Mouse (Mus musculus) stomach, embryonic 15.5 days (tissue): ENCODE results near the gene Nubp2. TPM values are rescaled to one million over a fixed set of nuclear protein-coding genes. Genes with fewer than 3 reads are reported as not detected.

Experiments used
- ATAC-seq: fragments of 200-750 bp; cut with Nextera tagmentation; 2 replicates; pipeline ENCODE4 v1.8.0; 2017; ENCODE audit warnings: low read depth, moderate number of reproducible peaks, moderate TSS enrichment; ENCODE audit not compliant: insufficient read depth, low FRiP score
- H3K27ac ChIP-seq: fragments of 300-500 bp; sonication (generic); 2 replicates; pipeline ENCODE4 v1.5.1; 2015; ENCODE audit warnings: mild to moderate bottlenecking, inconsistent platforms
- H3K27me3 ChIP-seq: fragments of 300-500 bp; sonication (generic); replicated peaks from 2 replicates; pipeline ENCODE4 v1.6.1; 2015; ENCODE audit warnings: inconsistent platforms
- H3K36me3 ChIP-seq: fragments of 300-500 bp; sonication (generic); 2 replicates; pipeline ENCODE4 v1.6.1; 2015; ENCODE audit warnings: inconsistent platforms
- H3K4me1 ChIP-seq: fragments of 300-500 bp; sonication (generic); 2 replicates; pipeline ENCODE4 v1.6.1; 2015; ENCODE audit warnings: inconsistent platforms
- H3K4me2 ChIP-seq: fragments of 300-500 bp; sonication (generic); 2 replicates; pipeline ENCODE4 v1.6.1; 2015; ENCODE audit warnings: mild to moderate bottlenecking, inconsistent platforms
- H3K4me3 ChIP-seq: fragments of 300-500 bp; sonication (generic); replicated peaks from 2 replicates; pipeline ENCODE4 v1.5.1; 2015; ENCODE audit warnings: inconsistent platforms
- H3K9ac ChIP-seq: fragments of 300-500 bp; sonication (generic); 2 replicates; pipeline ENCODE4 v1.6.1; 2015; ENCODE audit warnings: inconsistent platforms
- H3K9me3 ChIP-seq: fragments of 300-500 bp; sonication (generic); 2 replicates; pipeline ENCODE4 v1.6.1; 2016; ENCODE audit warnings: inconsistent platforms
- WGBS: fragments of 180-500 bp; shearing (Covaris S2); methylation state at CpG from one replicate; pipeline ENCODE4 v1.1.7; 2015; 5-methylcytosine and 5-hydroxymethylcytosine counted together
- polyA plus RNA-seq: library from polyadenylated mRNA; unstranded; fragments of >200 nt; fragmentation: Nextera tagmentation; extraction: Ambion mirVana; gene quantifications from 2 replicates; pipeline ENCODE4 v1.2.1, GENCODE M21; 2015

The Nubp2 gene
- polyA plus RNA-seq, 1 experiment from 2014 or later = 49.0 TPM

DNA sequence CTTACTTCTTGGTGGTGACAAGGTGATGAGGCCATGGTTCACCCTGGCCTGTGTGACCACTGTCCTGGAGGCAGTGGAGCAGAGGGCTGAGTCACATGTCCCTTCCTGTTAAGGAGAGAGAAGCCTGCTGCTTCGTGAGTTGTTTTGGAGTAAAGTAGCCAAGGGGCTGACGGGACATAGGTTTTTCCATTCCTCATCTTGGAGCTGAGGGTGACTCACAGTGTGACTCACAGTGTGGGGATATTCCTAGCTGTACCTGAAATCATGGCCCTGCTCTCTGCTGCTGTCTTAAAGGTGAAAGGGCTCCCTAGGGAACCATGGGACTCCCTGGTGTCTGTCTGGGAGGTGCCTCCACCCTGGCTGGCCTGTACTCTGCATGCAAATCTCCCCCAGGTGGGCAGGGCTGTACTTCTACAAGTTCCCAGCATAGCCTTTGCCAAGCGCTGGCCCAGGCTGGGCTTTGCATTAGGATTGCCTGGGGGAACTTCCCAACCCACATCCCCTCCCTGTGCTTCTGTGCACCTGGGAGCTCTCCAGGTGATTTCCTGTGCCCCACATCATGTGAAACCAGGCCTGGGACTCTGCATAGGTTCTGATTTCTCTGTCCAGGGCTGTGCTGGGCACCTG is 30.2 kb downstream of the Nubp2 start:
- Histone ChIP-seq H3K4me3 (no peak overlapping the region), H3K4me2 (no peak overlapping the region), H3K36me3 (0 out of 2 replicates have a peak, but pooled peaks cover 3% of the 10 kb centered on the region), H3K4me1 (peaks cover 3% of the 10 kb centered on the region; the same call in 1 of the 2 replicates), H3K27me3 (no peaks in the 10 kb centered on the region), H3K27ac (no peak overlapping the region), H3K9me3 (no peaks in the 10 kb centered on the region), H3K9ac (no peak overlapping the region)
- WGBS = 78% methylated on average over 3 of the region's 3 CpGs
- no peak for ATAC-seq

DNA sequence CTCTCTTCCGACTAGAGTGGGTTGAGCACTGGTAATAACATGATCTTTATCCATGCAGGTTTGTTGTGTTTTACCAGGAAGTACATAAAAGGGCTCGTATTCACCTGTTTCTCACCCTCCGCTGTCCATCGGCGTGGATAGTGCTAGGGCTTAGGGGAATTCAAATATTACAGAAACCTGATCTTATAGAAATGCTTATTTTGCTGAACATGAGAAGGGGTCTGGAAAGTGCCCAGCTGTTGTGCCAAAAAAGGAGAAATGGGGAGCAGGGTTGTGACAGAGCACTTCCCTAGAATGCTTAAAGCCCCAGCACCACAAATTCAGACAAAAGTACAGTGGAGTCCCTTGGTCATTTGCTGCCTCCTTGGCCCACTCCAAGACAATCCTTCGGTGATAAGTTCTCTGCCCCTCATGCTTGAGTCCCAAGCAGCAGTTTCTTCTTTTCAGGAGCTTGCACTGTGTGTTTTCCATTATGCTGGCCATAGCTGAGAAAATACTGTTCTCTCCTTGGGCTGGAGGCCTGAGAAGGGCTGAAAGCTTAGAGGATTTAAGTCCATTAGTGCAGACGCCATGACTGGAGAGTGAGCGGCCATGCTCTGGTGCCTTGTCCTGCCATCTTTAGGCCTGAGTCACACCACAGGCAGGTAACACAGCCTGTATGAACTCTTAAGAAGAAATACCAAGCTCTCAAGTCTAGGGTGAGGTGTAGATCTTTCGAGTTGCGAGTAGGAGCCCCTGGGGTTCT is 34.6 kb downstream of the Nubp2 start:
- ATAC-seq = no peak
- H3K27ac ChIP-seq = no peak overlapping the region
- H3K4me2 ChIP-seq = peak overlapping the region; percentile 96
- H3K9ac ChIP-seq = no peak overlapping the region
- H3K36me3 ChIP-seq = no peaks in the 10 kb centered on the region
- H3K9me3 ChIP-seq = no peaks in the 10 kb centered on the region
- H3K4me3 ChIP-seq = peak overlapping the region; percentile 95
- 75% methylated on average over 10 of the region's 10 CpGs for WGBS
- H3K27me3 ChIP-seq = no peaks in the 10 kb centered on the region
- H3K4me1 ChIP-seq = peaks cover 10% of the 10 kb centered on the region

DNA sequence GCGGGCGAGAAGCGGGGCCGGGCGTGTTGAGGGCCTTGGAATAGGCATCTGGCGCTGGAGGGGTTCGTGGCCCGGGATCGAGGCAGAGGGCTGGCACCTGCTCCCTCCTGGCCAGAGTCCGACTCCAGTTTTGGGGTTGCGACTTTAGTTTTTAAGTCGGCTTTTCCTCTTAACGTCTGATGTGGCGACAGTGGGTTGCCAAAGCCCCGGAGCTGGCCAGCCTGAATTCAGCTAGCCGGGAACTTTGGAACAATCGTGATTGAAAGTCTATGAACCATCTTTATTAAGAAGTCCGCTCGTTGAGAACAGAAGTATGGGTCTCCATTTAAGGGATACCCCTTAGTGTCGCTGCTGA is 35.4 kb downstream of the Nubp2 start:
- H3K27ac ChIP-seq = peak overlapping the region; percentile 57; the same call in 1 of the 2 replicates
- ATAC-seq = no peak

DNA sequence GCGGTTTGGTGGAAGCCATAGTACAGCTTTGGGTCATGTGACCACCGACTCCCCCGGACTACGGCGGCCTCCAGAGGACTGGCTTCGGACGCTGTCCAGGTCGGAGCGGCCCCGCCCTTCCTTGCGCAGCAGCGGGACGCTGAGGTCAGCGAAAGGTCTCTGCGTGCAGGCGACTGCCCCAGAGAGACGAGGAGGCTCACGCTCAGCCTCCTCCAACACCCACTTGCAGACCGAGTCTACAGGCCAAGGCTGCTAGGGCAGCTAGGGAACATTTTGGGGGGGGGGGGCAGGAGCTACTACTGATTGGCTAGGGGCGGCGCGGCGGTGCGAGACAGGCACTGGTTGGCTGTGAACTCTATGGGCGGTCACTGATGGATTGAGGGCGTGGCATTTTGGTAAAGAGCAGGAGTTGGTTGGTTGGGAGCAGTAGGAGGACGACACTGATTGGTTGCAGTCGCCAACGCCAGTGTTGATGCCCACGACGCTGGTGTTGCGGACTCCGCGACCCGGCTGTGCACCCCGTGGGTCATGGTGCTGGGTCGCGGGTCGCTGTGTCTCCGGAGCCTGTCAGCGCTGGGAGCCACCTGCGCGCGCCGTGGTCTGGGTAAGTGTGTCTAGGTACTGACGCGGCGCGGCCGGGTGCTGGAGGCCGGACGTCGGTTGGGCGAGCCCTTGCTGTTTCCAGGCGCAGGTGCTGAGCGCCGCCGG is 35.9 kb downstream of the Nubp2 start, which contains the start of gene Fahd1:
Fahd1 (minus strand) TSS at position 300 of the 708 bp plus-strand sequence.
- peak within 1 kb of the TSS; percentile 96 for H3K4me2 ChIP-seq
- H3K27ac ChIP-seq = peak within 1 kb of the TSS; percentile 98
- H3K27me3 ChIP-seq = no peaks in the 10 kb centered on the region
- H3K4me1 ChIP-seq = peaks cover 10% of the 10 kb centered on the region
- H3K9me3 ChIP-seq = no peaks in the 10 kb centered on the region
- peak within 1 kb of the TSS; percentile 54 for H3K9ac ChIP-seq
- no peaks in the 10 kb centered on the region for H3K36me3 ChIP-seq
- WGBS = under 1% methylated on average over 58 of the region's 58 CpGs
- H3K4me3 ChIP-seq = peak within 1 kb of the TSS; percentile 95
- ATAC-seq = peak; percentile 98

More for the DNA sequence above, 35.4 kb downstream of the Nubp2 start:
- H3K9me3 ChIP-seq = no peaks in the 10 kb centered on the region
- H3K4me3 ChIP-seq = peak overlapping the region; percentile 95
- H3K4me1 ChIP-seq = peaks cover 10% of the 10 kb centered on the region
- 2% methylated on average over 20 of the region's 20 CpGs for WGBS
- H3K36me3 ChIP-seq = no peaks in the 10 kb centered on the region
- peak overlapping the region; percentile 96 for H3K4me2 ChIP-seq
- H3K9ac ChIP-seq = peak overlapping the region; percentile 54
- H3K27me3 ChIP-seq = no peaks in the 10 kb centered on the region

DNA sequence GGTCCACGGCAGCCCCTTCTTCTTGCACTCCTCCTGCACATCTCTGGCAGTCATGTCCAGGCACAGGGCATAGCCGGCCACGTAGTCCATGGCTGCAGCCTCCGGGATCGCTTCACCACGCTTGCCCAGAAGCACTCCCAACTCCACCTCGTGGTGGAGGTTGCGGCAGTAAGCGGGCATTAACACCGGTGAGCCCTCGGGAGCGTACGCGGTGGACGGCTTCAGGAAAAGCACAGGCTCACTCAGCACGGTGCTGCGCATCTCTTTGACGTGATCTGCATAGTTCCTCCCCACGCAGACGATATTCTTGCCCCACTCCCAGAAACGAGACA is 36.5 kb downstream of the Nubp2 start:
- Histone ChIP-seq H3K27me3 (no peaks in the 10 kb centered on the region), H3K27ac (peak overlapping the region; percentile 98), H3K4me2 (peak overlapping the region; percentile 96), H3K4me3 (peak overlapping the region; percentile 95), H3K36me3 (no peaks in the 10 kb centered on the region), H3K4me1 (peaks cover 10% of the 10 kb centered on the region), H3K9ac (peak overlapping the region; percentile 34), H3K9me3 (no peaks in the 10 kb centered on the region)
- WGBS = under 1% methylated on average over 21 of the region's 21 CpGs
- ATAC-seq = peak; percentile 42

DNA sequence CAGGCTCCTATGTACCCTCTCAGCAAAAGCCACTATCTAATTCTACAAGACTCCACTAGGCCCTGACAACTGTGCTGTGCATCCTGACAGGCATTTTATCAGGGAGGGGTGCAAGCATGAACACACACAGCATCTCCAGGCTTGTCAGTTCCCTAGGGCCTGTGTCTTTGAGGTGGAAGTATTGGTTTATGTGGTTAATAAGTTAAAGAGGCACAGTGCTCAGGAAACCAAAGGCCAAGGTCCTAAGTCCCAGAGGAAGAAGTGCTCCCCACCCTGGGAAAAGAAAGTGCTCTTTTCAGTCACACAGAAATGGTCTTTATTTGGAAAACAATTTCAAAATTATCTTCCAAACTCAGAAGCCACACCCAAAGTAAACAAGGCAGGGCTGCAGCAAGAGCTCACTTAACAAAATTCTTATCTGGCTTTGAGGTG is 37.5 kb downstream of the Nubp2 start:
- Histone ChIP-seq H3K27ac (peak overlapping the region; percentile 55; the same call in 1 of the 2 replicates), H3K9me3 (no peaks in the 10 kb centered on the region), H3K4me2 (peak overlapping the region; percentile 96), H3K9ac (no peak overlapping the region), H3K4me1 (peaks cover 10% of the 10 kb centered on the region), H3K27me3 (no peaks in the 10 kb centered on the region), H3K36me3 (no peaks in the 10 kb centered on the region), H3K4me3 (peak overlapping the region; percentile 22)
- ATAC-seq = no peak

DNA sequence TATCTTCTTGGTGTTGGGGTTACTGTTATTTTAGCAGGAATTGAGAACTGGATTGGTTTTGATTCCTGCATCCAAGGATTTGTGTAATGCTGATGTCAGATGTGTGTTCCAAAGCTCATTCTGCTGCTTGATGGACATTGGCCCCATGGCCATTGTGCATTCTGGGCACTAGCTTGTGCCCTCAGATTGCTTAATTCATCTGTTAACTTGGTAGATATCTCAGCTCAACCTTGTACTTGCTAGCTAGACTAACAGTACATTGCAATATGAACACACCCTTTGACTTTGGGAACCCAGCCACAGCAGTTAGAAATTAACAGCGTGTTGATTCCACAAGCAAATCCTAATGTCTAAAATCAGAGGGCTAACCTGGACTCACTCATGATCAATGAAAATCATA is 38.8 kb downstream of the Nubp2 start:
- H3K9ac ChIP-seq = no peak overlapping the region
- H3K9me3 ChIP-seq = no peaks in the 10 kb centered on the region
- no peak overlapping the region for H3K4me2 ChIP-seq
- WGBS = 89% methylated on average over 1 of the region's 1 CpGs
- peaks cover 10% of the 10 kb centered on the region for H3K4me1 ChIP-seq
- H3K27ac ChIP-seq = no peak overlapping the region
- H3K4me3 ChIP-seq = no peak overlapping the region
- H3K36me3 ChIP-seq = no peaks in the 10 kb centered on the region
- no peak for ATAC-seq
- H3K27me3 ChIP-seq = no peaks in the 10 kb centered on the region

DNA sequence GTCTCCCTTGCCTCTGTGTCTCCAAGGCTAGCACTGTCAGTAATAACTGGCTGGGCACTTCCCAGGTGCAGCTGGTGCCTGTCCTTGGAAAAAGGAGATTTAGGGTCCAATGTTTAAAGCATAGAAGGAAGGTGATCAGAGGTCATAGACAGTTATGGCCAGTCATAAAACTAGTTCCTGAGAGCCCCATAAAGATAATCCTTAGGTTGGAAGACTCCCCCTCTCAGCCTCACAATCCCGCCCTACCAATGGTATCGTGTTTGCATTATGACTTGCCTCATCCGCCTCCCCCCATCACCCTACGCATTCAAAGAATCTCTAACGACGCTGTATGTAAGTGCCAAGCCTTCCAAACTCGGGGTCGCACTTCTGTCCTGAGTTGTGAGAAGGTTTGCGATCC is 41.6 kb downstream of the Nubp2 start:
- Histone ChIP-seq H3K27ac (no peak overlapping the region), H3K4me1 (peaks cover 5% of the 10 kb centered on the region), H3K27me3 (no peaks in the 10 kb centered on the region), H3K9me3 (no peaks in the 10 kb centered on the region), H3K9ac (no peak overlapping the region), H3K4me2 (no peak overlapping the region), H3K36me3 (no peaks in the 10 kb centered on the region), H3K4me3 (no peak overlapping the region)
- no peak for ATAC-seq
- WGBS = 53% methylated on average over 9 of the region's 9 CpGs

DNA sequence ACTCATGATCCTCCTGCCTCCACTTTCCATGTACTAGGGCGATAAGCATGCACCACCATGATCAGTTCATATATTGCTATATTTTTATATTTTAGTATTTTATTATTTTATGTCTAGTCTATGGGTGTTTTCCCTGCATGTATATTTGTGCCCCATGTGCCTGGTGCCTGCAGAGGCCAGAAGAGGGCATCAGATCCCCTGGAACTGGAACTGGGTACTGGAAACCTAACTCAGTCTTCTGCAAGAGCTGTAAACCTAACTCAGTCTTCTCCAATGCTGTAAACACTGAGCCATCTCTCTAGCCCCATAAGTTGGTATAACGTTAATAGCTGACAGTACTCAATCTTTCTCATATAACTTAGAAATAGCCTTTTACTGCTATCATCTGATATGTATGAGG is 43.5 kb downstream of the Nubp2 start:
- Histone ChIP-seq H3K27me3 (no peaks in the 10 kb centered on the region), H3K4me2 (no peak overlapping the region), H3K27ac (no peak overlapping the region), H3K36me3 (no peaks in the 10 kb centered on the region), H3K9me3 (no peaks in the 10 kb centered on the region), H3K4me1 (no peaks in the 10 kb centered on the region), H3K9ac (no peak overlapping the region), H3K4me3 (no peak overlapping the region)
- no peak for ATAC-seq
- 51% methylated on average over 2 of the region's 2 CpGs for WGBS

DNA sequence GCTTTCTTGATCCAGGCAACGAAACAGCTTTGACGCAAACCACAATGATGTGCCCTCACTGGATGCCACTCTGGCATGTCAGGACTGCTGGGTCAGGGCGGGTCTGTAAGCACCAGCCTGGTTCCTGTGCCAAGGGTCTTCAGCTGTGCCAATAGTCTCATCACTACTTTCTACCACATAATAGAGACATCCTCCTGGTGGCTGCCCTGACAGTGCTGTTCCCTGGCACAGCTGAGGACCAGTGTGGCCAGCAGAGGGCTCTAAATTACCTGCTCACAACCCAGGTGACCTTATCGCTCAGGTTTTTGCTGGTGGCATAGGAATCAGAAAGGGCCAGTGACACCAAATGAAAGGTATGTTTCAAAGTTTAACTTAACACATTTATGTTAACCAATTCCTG is 45.0 kb downstream of the Nubp2 start:
- no peak for ATAC-seq
- Histone ChIP-seq H3K27ac (no peak overlapping the region), H3K4me2 (no peak overlapping the region), H3K9me3 (no peaks in the 10 kb centered on the region), H3K36me3 (no peaks in the 10 kb centered on the region), H3K27me3 (no peaks in the 10 kb centered on the region), H3K4me3 (no peak overlapping the region), H3K4me1 (no peaks in the 10 kb centered on the region), H3K9ac (no peak overlapping the region)
- WGBS = 49% methylated on average over 4 of the region's 4 CpGs

DNA sequence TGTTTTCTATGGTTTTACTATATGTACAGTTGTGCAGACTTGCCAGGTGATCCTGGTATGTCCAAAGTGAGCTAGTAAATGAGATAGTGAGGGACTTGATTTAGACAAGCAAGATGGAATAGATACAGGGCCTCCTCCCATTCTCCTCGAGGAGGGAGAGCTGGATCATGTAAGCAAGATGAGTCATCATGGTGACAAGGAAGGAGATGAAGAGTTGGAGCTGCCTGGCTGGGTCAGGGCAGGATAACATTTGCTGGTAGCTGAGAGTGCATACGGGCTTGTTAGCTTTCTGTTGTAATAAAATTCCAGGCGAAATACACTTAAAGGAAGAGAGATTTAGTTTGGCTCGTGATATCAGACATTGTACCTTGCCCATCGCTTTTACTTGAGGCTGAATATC is 45.8 kb downstream of the Nubp2 start:
- no peak for ATAC-seq
- Histone ChIP-seq H3K4me2 (no peak overlapping the region), H3K9ac (no peak overlapping the region), H3K4me1 (no peaks in the 10 kb centered on the region), H3K4me3 (no peak overlapping the region), H3K27me3 (peaks cover 4% of the 10 kb centered on the region; the same call in 1 of the 2 replicates), H3K27ac (peak overlapping the region; percentile 67; the same call in 1 of the 2 replicates), H3K36me3 (no peaks in the 10 kb centered on the region), H3K9me3 (no peaks in the 10 kb centered on the region)
- 45% methylated on average over 5 of the region's 5 CpGs for WGBS

DNA sequence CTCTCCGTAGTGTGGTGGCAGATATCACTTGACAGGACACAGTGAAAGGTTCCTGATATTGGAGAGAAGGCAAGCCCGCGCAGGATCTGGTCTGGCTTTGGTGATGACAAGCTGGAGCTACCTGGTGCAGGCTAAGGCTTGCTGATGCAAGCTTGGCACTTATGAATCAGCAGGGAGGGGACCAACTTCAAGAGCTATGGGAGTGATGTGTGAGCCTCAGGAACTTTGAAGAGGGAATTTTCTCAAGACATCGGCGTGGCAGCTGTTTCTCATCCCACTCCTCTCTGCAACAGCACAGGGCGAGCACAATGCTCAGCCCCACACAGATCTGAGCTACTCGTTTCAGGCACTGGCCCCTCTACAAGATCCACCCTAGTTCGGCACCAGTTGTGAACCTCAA is 46.3 kb downstream of the Nubp2 start, which contains the start of gene Hagh:
Hagh (plus strand) TSS at position 302 of the 400 bp plus-strand sequence.
- WGBS = 52% methylated on average over 8 of the region's 8 CpGs
- Histone ChIP-seq H3K9ac (no peak within 1 kb of the TSS), H3K4me2 (no peak within 1 kb of the TSS), H3K4me3 (no peak within 1 kb of the TSS), H3K27ac (peak within 1 kb of the TSS; percentile 67; the same call in 1 of the 2 replicates), H3K4me1 (no peaks in the 10 kb centered on the region), H3K27me3 (peaks cover 4% of the 10 kb centered on the region; the same call in 1 of the 2 replicates), H3K36me3 (no peaks in the 10 kb centered on the region), H3K9me3 (no peaks in the 10 kb centered on the region)
- no peak for ATAC-seq
